Mouse (Mus musculus) hindlimb bud, embryonic 11.5 days (tissue): ENCODE data around the gene Il4i1.

Experiments used
- DNase-seq: peaks from one replicate; pipeline ENCODE4 v3.0.0-alpha.2; 2012; ENCODE audit warnings: low read depth, low spot score; ENCODE audit errors: extremely low spot score

Gene Il4i1

GRCm38 (mm10) chr7:44818751-44819235 lies 2.6 kb downstream of the Il4i1 start:
- no peak for DNase-seq

GRCm38 (mm10) chr7:44819391-44819790 lies 3.2 kb downstream of the Il4i1 start:
- no peak for DNase-seq

GRCm38 (mm10) chr7:44819863-44820262 lies 3.7 kb downstream of the Il4i1 start:
- DNase-seq = no peak

GRCm38 (mm10) chr7:44820525-44820924 lies 4.3 kb downstream of the Il4i1 start:
- no peak for DNase-seq

GRCm38 (mm10) chr7:44821666-44822448 lies 5.7 kb downstream of the Il4i1 start:
- no peak for DNase-seq

- no peak for DNase-seq
Observed at GRCm38 (mm10) chr7:44823409-44823808, 7.2 kb downstream of the Il4i1 start.

GRCm38 (mm10) chr7:44824872-44825271 lies 8.7 kb downstream of the Il4i1 start:
- peak; percentile 42 for DNase-seq

GRCm38 (mm10) chr7:44826771-44827170 lies 10.6 kb downstream of the Il4i1 start:
- no peak for DNase-seq

- no peak for DNase-seq
Observed at GRCm38 (mm10) chr7:44828706-44829105, 12.5 kb downstream of the Il4i1 start.

- no peak for DNase-seq
Observed at GRCm38 (mm10) chr7:44832763-44833162, 16.6 kb downstream of the Il4i1 start.

GRCm38 (mm10) chr7:44835373-44836015 lies 19.3 kb downstream of the Il4i1 start:
- DNase-seq = no peak

GRCm38 (mm10) chr7:44836016-44836404 lies 19.8 kb downstream of the Il4i1 start:
- no peak for DNase-seq

- DNase-seq = no peak
Observed at GRCm38 (mm10) chr7:44836423-44837053, 20.4 kb downstream of the Il4i1 start.

- DNase-seq = no peak
Observed at GRCm38 (mm10) chr7:44838073-44838472, 21.9 kb downstream of the Il4i1 start.

- DNase-seq = no peak
Observed at GRCm38 (mm10) chr7:44839171-44839490, 22.9 kb downstream of the Il4i1 start.

- DNase-seq = no peak
Observed at GRCm38 (mm10) chr7:44839491-44840191, 23.5 kb downstream of the Il4i1 start.

- DNase-seq = no peak
Observed at GRCm38 (mm10) chr7:44840426-44840825, 24.2 kb downstream of the Il4i1 start.

GRCm38 (mm10) chr7:44841825-44842463 lies 25.8 kb downstream of the Il4i1 start:
- DNase-seq = no peak

- no peak for DNase-seq
Observed at GRCm38 (mm10) chr7:44845006-44845405, 28.8 kb downstream of the Il4i1 start.

GRCm38 (mm10) chr7:44846804-44847203 lies 30.6 kb downstream of the Il4i1 start:
- no peak for DNase-seq

- no peak for DNase-seq
Observed at GRCm38 (mm10) chr7:44847772-44848171, 31.6 kb downstream of the Il4i1 start.
